Mouse (Mus musculus) ES-Bruce4 (cell line): Measurements from ENCODE around the gene Tab1.

ENCODE experiments used
- CTCF ChIP-seq: IDR thresholded peaks from one replicate; pipeline ENCODE4 v1.8.1; 2011; ENCODE audit warnings: low read depth, low read length
- EP300 ChIP-seq: IDR thresholded peaks from 2 replicates; pipeline ENCODE4 v1.6.1; 2011; ENCODE audit warnings: low read depth, low read length; ENCODE audit not compliant: insufficient read depth
- POLR2A ChIP-seq: IDR thresholded peaks from one replicate; pipeline ENCODE4 v1.8.1; 2011; ENCODE audit warnings: low read length; ENCODE audit not compliant: insufficient read depth

GRCm38 (mm10) chr15:80124651-80125050 lies 8.3 kb upstream of the Tab1 start:
- TF ChIP-seq POLR2A (no peak), EP300 (no peak), CTCF (no peak)
